Mouse (Mus musculus) C2C12 (cell line): ENCODE measurements at regions not wholly inside any gene's neighbourhood (a gene's known extent, or its start where the extent isn't known, plus 50 kb on each side); places are given as distances from the start of the nearest gene placed in this dataset.

ENCODE experiments used
- CTCF ChIP-seq: IDR thresholded peaks from one replicate; pipeline ENCODE4 v1.5.1; 2011; ENCODE audit not compliant: control insufficient read depth, insufficient read depth, insufficient read length
- USF1 ChIP-seq: IDR thresholded peaks from one replicate; pipeline ENCODE4 v1.6.1; 2011; ENCODE audit warnings: low read depth, mild to moderate bottlenecking, control low read depth, moderate library complexity

DNA sequence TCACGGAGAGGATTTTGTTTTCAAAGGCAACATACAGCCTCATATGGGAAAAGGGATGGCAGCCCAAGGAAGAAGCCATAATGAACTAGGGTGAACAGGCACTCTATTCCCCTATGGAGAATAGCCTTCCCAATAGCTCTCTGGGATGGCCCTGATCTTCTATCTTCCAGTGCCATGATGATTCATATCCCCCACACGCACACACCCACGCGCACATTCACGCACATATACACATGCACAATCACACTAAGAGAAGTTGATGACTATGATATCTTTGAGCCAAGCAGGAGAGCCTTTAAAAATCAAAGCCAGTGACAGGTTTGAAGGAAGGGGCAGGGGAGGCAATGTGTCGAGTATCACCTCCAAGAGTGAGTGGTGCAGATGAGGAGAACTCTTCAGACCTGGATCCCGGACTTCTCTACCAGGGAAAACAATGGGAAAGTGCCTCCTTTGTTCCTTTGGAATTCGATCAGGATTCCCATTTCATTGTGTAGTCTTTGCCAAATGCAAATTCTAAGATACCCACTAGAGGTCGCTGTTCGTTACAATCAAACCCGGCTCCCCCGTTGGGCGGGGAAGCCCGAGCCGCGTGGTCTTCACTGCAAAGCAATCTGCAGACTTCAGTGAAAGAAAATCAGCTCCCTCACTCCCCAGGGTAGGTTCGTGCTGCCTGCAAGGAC, 76.0 kb upstream of the Ccn6 start:
- TF ChIP-seq CTCF (peak; percentile 12), USF1 (no peak)
